Mouse (Mus musculus) hindbrain, embryonic 13.5 days (tissue): ENCODE measurements around the gene Gm21988. TPM values are rescaled to one million over a fixed set of nuclear protein-coding genes. Genes with fewer than 3 reads are reported as not detected.
A peak's percentile ranks its signal among the peaks of the same experiment; 100 is the strongest.

ENCODE experiments used
- ATAC-seq: fragments of 200-750 bp; cut with Nextera tagmentation; 2 replicates; pipeline ENCODE4 v1.8.0; 2017; ENCODE audit warnings: moderate TSS enrichment; ENCODE audit not compliant: low FRiP score
- H3K27ac ChIP-seq: fragments of 300-500 bp; sonication (generic); 2 replicates; pipeline ENCODE4 v1.5.1; 2015; ENCODE audit warnings: inconsistent platforms, mild to moderate bottlenecking, moderate library complexity
- H3K27me3 ChIP-seq: fragments of 300-500 bp; sonication (generic); 2 replicates; pipeline ENCODE4 v1.6.1; 2015; ENCODE audit warnings: mild to moderate bottlenecking, inconsistent platforms
- H3K36me3 ChIP-seq: fragments of 300-500 bp; sonication (generic); 2 replicates; pipeline ENCODE4 v1.6.1; 2015; ENCODE audit warnings: mild to moderate bottlenecking, inconsistent platforms
- H3K4me1 ChIP-seq: fragments of 300-500 bp; sonication (generic); replicated peaks from 2 replicates; pipeline ENCODE4 v1.6.1; 2015; ENCODE audit warnings: inconsistent platforms
- H3K4me2 ChIP-seq: fragments of 300-500 bp; sonication (generic); 2 replicates; pipeline ENCODE4 v1.6.1; 2015; ENCODE audit warnings: inconsistent platforms, mild to moderate bottlenecking, moderate library complexity
- H3K4me3 ChIP-seq: fragments of 300-500 bp; sonication (generic); 2 replicates; pipeline ENCODE4 v1.5.1; 2015; ENCODE audit warnings: mild to moderate bottlenecking, inconsistent platforms
- H3K9ac ChIP-seq: fragments of 300-500 bp; sonication (generic); 2 replicates; pipeline ENCODE4 v1.6.1; 2015; ENCODE audit warnings: mild to moderate bottlenecking, inconsistent platforms
- H3K9me3 ChIP-seq: fragments of 300-500 bp; sonication (generic); 2 replicates; pipeline ENCODE4 v1.6.1; 2016; ENCODE audit warnings: inconsistent platforms
- WGBS: fragments of 180-500 bp; shearing (Covaris S2); methylation state at CpG from one replicate; pipeline ENCODE4 v1.1.7; 2015; 5-methylcytosine and 5-hydroxymethylcytosine counted together
- polyA plus RNA-seq: library from polyadenylated mRNA; unstranded; fragments of >200 nt; fragmentation: Nextera tagmentation; extraction: Ambion mirVana; gene quantifications from 2 replicates; pipeline ENCODE4 v1.2.1, GENCODE M21; 2015

The Gm21988 gene
- polyA plus RNA-seq, 1 experiment from 2014 or later: 12.4 TPM

DNA sequence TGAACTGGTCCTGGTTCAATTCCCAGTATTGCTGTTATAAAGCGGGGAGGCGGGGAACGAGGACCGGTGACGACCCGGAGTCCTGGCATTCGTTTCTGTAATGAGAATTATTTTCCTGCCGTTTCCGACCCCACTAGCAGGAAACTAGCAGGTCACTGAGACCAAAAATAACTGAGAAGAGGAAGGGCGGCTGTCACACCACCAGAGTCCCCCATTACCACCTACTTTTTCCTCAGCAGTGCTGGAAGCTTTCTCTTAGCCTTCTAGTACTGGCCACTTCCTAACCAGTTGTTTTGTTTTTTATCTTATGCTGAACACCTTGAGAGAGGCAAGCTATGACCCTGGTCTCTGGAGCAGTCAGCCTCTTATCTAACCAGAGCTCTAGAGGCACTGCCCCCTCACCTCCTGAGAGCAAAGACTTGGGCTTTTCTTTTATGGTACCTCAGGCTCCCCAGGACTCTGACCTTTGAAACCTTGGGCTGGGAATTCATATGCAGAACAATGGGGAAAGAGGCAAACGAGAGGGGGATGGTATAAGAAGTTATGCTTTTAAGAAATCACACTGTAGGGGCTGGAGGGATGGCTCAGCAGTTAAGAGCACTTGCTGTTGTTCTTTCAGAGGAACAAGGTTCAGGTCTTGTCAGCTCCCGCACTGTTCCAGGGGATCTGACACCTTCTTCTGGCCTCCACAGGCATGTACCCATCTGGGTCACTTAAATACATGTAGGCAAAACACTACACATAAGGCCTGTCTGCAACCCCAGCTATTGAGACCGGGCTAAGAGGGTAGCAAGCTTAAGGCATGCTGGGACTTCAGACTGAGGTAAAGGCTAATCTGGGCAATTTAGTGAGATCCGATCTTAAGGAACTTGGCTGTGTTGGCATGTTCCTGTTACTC is 17.8 kb downstream of the Gm21988 start:
- peaks cover 48% of the 10 kb centered on the region for H3K4me1 ChIP-seq
- WGBS: 8% methylated on average over 14 of the region's 14 CpGs

GRCm38 (mm10) chr11:70220731-70221602 is 18.7 kb downstream of the Gm21988 start, which contains the start of gene Slc16a13:
Gene Slc16a13 (minus strand): TSS chr11:70221064.
- H3K9me3 ChIP-seq: no peaks in the 10 kb centered on the region
- under 1% methylated on average over 28 of the region's 28 CpGs for WGBS
- H3K4me1 ChIP-seq: peaks cover 40% of the 10 kb centered on the region
- ATAC-seq: peak; percentile 95
- peaks cover 42% of the 10 kb centered on the region for H3K27me3 ChIP-seq
- peak within 1 kb of the TSS; percentile 89 for H3K9ac ChIP-seq
- H3K27ac ChIP-seq: peak within 1 kb of the TSS; percentile 95
- peak within 1 kb of the TSS; percentile 64 for H3K4me3 ChIP-seq
- peaks cover 10% of the 10 kb centered on the region for H3K36me3 ChIP-seq
- H3K4me2 ChIP-seq: peak within 1 kb of the TSS; percentile 92

More for the DNA sequence above, 17.8 kb downstream of the Gm21988 start:
- H3K9me3 ChIP-seq: no peaks in the 10 kb centered on the region
- H3K36me3 ChIP-seq: peaks cover 10% of the 10 kb centered on the region
- H3K27ac ChIP-seq: peak overlapping the region; percentile 95
- ATAC-seq: no peak
- H3K4me3 ChIP-seq: peak overlapping the region; percentile 64
- H3K9ac ChIP-seq: peak overlapping the region; percentile 89
- peak overlapping the region; percentile 92 for H3K4me2 ChIP-seq
- peaks cover 42% of the 10 kb centered on the region for H3K27me3 ChIP-seq

DNA sequence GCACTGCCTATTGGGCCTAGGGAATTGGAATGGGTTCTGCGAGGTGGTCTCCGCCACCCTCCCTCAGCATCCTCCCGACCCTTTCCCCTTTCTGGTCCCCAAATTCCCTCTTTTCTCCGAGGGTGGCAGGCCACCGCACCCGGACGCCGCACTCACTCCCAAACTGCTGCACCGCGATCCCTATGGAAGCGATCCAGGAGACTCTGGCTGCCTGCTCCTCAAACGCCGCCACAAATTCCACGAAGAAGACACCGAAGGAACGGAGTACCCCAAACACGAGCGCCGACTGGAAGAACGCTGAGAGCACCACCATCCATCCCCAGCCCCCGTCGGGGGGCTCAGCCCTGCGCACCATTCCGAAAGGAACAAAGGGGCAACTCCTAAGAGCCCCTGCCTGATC is 19.3 kb downstream of the Gm21988 start:
- H3K27me3 ChIP-seq: peaks cover 42% of the 10 kb centered on the region
- no peak for ATAC-seq
- H3K9ac ChIP-seq: peak overlapping the region; percentile 89
- peak overlapping the region; percentile 95 for H3K27ac ChIP-seq
- H3K4me1 ChIP-seq: peaks cover 39% of the 10 kb centered on the region
- WGBS: under 1% methylated on average over 24 of the region's 24 CpGs
- H3K4me3 ChIP-seq: peak overlapping the region; percentile 64
- peak overlapping the region; percentile 92 for H3K4me2 ChIP-seq
- no peaks in the 10 kb centered on the region for H3K9me3 ChIP-seq
- H3K36me3 ChIP-seq: peaks cover 10% of the 10 kb centered on the region

DNA sequence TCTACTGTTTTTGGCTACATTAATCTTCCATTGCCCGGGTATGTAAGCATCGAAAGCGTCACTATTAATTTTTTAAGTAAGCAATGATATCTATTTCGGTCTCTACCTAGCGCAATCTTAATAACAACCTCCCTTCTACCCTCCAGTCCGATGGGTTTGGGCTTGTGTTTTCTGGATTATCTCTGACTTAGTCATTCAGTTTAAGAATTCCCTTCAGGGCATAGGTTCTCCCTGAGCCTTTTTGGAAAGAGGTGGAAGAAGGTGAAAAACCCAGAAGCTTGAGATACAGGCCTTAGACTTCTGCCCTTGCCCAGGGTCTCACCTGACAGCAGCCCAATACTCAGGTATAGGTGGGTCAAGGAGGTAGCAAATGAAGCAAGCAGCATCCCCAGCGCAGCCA is 19.8 kb downstream of the Gm21988 start:
- H3K4me3 ChIP-seq: peak overlapping the region; percentile 64
- H3K27me3 ChIP-seq: peaks cover 42% of the 10 kb centered on the region
- H3K36me3 ChIP-seq: peaks cover 10% of the 10 kb centered on the region
- H3K4me2 ChIP-seq: peak overlapping the region; percentile 92
- H3K9ac ChIP-seq: peak overlapping the region; percentile 89
- peak overlapping the region; percentile 95 for H3K27ac ChIP-seq
- no peak for ATAC-seq
- peaks cover 44% of the 10 kb centered on the region for H3K4me1 ChIP-seq
- 58% methylated on average over 7 of the region's 7 CpGs for WGBS
- no peaks in the 10 kb centered on the region for H3K9me3 ChIP-seq

DNA sequence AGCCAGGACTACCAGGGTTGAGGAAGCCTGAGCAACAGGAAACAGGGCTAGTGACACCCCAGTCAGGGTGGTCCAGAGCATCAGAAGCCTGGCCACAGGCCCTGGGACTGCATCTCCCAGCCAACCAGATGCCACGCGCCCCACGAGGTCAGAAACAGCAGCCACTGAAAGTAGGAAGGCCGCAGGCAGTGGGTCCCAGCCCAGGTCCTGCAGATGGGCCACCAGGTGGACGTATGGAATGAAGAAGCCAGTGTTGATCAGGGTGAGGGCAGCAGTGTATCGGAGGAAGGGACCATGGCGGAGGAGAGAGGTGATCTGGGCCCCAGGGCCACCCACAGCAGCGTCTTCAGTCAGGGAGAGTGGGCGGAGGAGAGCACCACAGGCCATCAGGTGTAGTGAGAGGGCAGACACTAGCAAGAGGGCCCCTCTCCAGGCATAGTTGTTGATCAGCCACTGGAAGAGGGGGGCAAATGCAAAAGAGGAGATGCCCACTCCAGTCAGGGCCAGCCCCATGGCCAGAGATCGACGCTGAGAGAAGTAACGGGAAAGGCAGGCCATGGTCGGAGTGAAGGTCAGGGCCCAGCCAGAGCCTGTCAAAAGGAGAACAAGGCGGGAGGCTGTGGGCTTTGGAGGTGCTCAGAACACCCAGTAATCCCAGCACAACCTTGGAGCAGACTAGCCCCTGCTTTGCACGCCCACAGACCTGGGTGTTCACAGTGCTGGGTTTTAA is 20.7 kb downstream of the Gm21988 start:
- H3K36me3 ChIP-seq: peaks cover 10% of the 10 kb centered on the region
- peaks cover 43% of the 10 kb centered on the region for H3K27me3 ChIP-seq
- peak overlapping the region; percentile 89; the same call in 1 of the 2 replicates for H3K9ac ChIP-seq

GRCm38 (mm10) chr11:70218039-70218438 is 21.6 kb downstream of the Gm21988 start:
- no peak overlapping the region for H3K4me2 ChIP-seq
- H3K4me3 ChIP-seq: no peak overlapping the region

More for the DNA sequence above, 20.7 kb downstream of the Gm21988 start:
- Histone ChIP-seq H3K9me3 (no peaks in the 10 kb centered on the region), H3K4me1 (peaks cover 54% of the 10 kb centered on the region), H3K27ac (no peak overlapping the region), H3K4me3 (peak overlapping the region; percentile 64), H3K4me2 (peak overlapping the region; percentile 92)
- ATAC-seq: no peak
- 89% methylated on average over 15 of the region's 15 CpGs for WGBS

DNA sequence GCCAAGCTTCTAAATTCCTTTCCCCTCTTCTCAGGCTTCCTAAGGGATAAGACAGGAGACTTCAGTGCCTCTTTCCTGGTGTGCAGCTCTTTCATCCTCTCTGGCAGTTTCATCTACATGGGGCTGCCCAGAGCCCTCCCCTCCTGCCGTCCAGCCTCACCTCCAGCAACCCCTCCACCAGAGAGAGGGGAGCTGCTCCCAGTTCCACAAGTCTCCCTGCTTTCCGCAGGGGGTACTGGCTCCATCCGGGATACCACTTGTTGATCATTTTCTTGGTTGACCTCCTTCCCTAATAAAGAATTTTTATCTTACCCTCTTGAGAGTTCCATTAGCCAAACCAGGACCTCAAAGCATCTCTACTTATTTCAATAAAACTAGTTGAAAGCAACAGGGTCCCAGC is 23.5 kb downstream of the Gm21988 start:
- 50% methylated on average over 3 of the region's 3 CpGs for WGBS
- Histone ChIP-seq H3K27ac (no peak overlapping the region), H3K27me3 (peaks cover 60% of the 10 kb centered on the region), H3K4me1 (peaks cover 51% of the 10 kb centered on the region), H3K4me3 (no peak overlapping the region), H3K4me2 (no peak overlapping the region), H3K36me3 (peaks cover 10% of the 10 kb centered on the region), H3K9me3 (no peaks in the 10 kb centered on the region), H3K9ac (no peak overlapping the region)
- ATAC-seq: no peak

More at GRCm38 (mm10) chr11:70218039-70218438, 21.6 kb downstream of the Gm21988 start:
- H3K4me1 ChIP-seq: peaks cover 59% of the 10 kb centered on the region
- H3K27me3 ChIP-seq: peaks cover 45% of the 10 kb centered on the region
- WGBS: 93% methylated on average over 4 of the region's 4 CpGs
- H3K9me3 ChIP-seq: no peaks in the 10 kb centered on the region
- no peak for ATAC-seq
- H3K9ac ChIP-seq: 0 out of 2 replicates have a peak overlapping the region, but pooled peaks have one; percentile 89
- H3K27ac ChIP-seq: no peak overlapping the region
- peaks cover 10% of the 10 kb centered on the region for H3K36me3 ChIP-seq

DNA sequence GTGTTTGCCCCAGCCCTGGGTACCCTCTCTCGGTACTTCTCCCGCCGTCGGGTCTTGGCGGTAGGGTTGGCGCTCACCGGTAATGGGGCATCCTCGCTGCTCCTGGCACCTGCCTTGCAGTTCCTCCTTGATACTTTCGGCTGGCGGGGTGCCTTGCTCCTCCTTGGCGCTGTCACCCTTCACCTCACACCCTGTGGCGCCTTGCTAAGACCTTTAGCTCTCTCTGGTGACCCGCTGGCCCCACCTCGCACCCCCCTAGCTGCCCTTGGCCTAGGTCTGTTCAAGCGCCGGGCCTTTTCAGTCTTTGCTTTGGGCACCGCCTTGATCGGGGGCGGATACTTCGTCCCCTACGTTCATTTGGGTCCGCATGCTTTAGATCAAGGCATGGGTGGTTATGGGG is 24.3 kb downstream of the Gm21988 start:
- Histone ChIP-seq H3K4me3 (peak overlapping the region; percentile 7), H3K36me3 (peaks cover 10% of the 10 kb centered on the region), H3K27ac (no peak overlapping the region), H3K9ac (0 out of 2 replicates have a peak overlapping the region, but pooled peaks have one; percentile 6), H3K9me3 (no peaks in the 10 kb centered on the region), H3K4me1 (peaks cover 50% of the 10 kb centered on the region), H3K27me3 (peaks cover 64% of the 10 kb centered on the region), H3K4me2 (peak overlapping the region; percentile 68; the same call in 1 of the 2 replicates)
- no peak for ATAC-seq
- 10% methylated on average over 22 of the region's 22 CpGs for WGBS

- no peak overlapping the region for H3K27ac ChIP-seq
- no peak overlapping the region; the same call in 1 of the 2 replicates for H3K9ac ChIP-seq
- H3K4me3 ChIP-seq: peak overlapping the region; percentile 39
- H3K36me3 ChIP-seq: peaks cover 10% of the 10 kb centered on the region
- ATAC-seq: 0 out of 2 replicates have a peak, but pooled peaks have one; percentile 32
- H3K9me3 ChIP-seq: no peaks in the 10 kb centered on the region
- peaks cover 45% of the 10 kb centered on the region for H3K4me1 ChIP-seq
- H3K4me2 ChIP-seq: peak overlapping the region; percentile 68
- H3K27me3 ChIP-seq: peaks cover 64% of the 10 kb centered on the region
- 3% methylated on average over 18 of the region's 18 CpGs for WGBS
Observed at GRCm38 (mm10) chr11:70214856-70215209, 24.8 kb downstream of the Gm21988 start.

GRCm38 (mm10) chr11:70214191-70214855 is 25.3 kb downstream of the Gm21988 start:
- peaks cover 64% of the 10 kb centered on the region for H3K27me3 ChIP-seq

DNA sequence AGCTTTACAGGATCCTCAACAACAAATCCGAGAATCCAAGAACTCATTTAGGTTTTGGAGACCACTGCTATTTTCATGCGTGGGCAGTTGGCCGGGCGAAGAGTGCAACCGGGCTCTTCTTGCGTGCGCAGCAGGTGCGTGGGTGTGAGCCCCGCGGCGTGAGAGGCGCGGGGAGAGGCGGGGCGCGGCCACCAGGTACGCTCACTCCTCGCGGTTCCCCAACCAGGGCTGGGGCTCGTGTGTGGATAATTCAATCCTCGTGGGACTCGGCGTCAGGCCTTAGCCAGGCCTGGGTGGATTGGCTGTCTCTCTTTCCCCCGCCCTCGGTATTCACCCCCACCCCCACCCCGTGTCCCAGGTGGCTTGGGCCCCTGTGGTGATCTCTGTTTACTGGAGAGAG is 25.9 kb downstream of the Gm21988 start:
- WGBS: 6% methylated on average over 26 of the region's 26 CpGs
- H3K27me3 ChIP-seq: peaks cover 64% of the 10 kb centered on the region
- no peak for ATAC-seq

More at GRCm38 (mm10) chr11:70214191-70214855, 25.3 kb downstream of the Gm21988 start:
- under 1% methylated on average over 46 of the region's 46 CpGs for WGBS
- 0 out of 2 replicates have a peak, but pooled peaks have one; percentile 37 for ATAC-seq
- Histone ChIP-seq H3K9me3 (no peaks in the 10 kb centered on the region), H3K4me1 (peaks cover 40% of the 10 kb centered on the region), H3K4me3 (peak overlapping the region; percentile 39), H3K4me2 (peak overlapping the region; percentile 68), H3K9ac (peak overlapping the region; percentile 73), H3K27ac (no peak overlapping the region), H3K36me3 (peaks cover 10% of the 10 kb centered on the region)

More for the DNA sequence above, 25.9 kb downstream of the Gm21988 start:
- Histone ChIP-seq H3K4me3 (peak overlapping the region; percentile 39), H3K27ac (no peak overlapping the region), H3K36me3 (peaks cover 10% of the 10 kb centered on the region), H3K9me3 (no peaks in the 10 kb centered on the region), H3K4me2 (peak overlapping the region; percentile 68), H3K9ac (peak overlapping the region; percentile 73), H3K4me1 (peaks cover 34% of the 10 kb centered on the region)
